Mouse (Mus musculus) subcutaneous adipose tissue, adult 2 months (tissue): Measurements from ENCODE around the gene Btbd35f20. TPM values are rescaled to one million over a fixed set of nuclear protein-coding genes. Genes with fewer than 3 reads are reported as not detected.

Experiments
- polyA plus RNA-seq: library from polyadenylated mRNA; depleted of rRNA; stranded (reverse); fragments of >200 nt; gene quantifications from 2 replicates; pipeline ENCODE4 v1.2.3, GENCODE M21; 2012; ENCODE audit warnings: low replicate concordance; rRNA removed

Gene Btbd35f20
- polyA plus RNA-seq: not detected in 2 replicates

DNA sequence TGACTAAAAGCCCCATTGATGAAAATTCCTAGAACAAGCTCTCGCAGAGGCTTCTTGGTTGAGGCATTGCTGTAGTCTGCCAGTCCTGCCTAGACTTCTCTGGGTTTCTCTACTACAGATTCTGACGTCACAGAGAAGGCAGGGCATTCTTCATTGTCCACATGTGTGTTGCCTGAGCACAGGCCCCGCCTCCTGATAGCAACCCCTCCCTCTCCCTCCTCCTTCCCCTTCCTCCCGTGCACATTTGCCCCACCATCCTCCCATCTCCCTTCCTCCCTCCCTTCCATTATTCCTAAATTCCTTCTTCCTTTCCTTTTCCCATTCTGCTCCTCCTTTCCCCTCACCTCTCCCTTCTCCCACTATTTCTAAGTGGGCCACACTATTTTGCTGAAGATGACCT is at the start of gene Btbd35f20:
Gene Btbd35f20 (minus strand): TSS at position 101 of the 400 bp plus-strand sequence.

Other genes with a start within 250 kb of the Btbd35f20 start
- not detected in 2 replicates for gene Btbd35f28, start 94.7 kb downstream of the Btbd35f20 start, polyA plus RNA-seq
- not detected in 2 replicates for gene Btbd35f17, start 79.4 kb upstream of the Btbd35f20 start, polyA plus RNA-seq